Mouse (Mus musculus): ENCODE data around the gene Mrps23.
"Not testable (repeated sequence)": the region's sequence is repeated elsewhere in the genome, so short reads cannot be mapped to it uniquely, and the experiment has no call there.

Mrps23 gene

DNA sequence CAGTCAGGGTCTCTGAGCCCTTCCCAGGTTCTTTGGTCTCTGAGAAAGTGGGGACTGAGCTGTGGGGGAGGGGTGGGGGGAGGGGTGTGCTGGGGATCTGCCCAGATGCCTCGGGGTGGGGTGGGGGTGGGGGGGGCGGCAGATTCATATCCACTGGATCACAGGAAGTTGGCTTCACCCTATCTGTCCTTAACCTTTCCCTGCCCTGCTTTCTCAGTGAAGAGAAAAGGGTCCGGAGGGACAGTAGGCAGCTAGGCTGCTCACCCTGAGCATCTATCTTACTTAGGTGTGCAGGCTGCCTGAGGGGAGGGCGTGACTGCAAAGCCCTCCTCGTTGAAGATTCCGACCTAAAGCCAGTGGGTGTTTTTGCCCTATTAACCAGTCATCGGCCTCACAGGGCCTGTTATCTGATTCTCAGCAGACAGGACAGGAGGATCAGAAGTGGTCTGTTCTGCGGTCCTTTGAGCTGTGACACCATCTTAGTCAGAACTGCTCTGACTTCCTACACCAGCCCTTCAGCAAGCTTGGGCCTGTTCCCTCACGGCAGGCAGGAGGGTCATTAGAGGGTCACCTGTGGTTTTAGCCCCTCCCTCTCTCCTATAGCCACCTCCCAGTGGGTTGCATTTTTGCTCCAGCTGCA, 30.7 kb upstream of the Mrps23 start:
- DNase-seq (ENCODE audit: low spot score in 2 of 2): no peak

- no peak for DNase-seq (ENCODE audit: low spot score in 2 of 2)
Observed at GRCm38 (mm10) chr11:88180467-88180958, 23.7 kb upstream of the Mrps23 start.

DNA sequence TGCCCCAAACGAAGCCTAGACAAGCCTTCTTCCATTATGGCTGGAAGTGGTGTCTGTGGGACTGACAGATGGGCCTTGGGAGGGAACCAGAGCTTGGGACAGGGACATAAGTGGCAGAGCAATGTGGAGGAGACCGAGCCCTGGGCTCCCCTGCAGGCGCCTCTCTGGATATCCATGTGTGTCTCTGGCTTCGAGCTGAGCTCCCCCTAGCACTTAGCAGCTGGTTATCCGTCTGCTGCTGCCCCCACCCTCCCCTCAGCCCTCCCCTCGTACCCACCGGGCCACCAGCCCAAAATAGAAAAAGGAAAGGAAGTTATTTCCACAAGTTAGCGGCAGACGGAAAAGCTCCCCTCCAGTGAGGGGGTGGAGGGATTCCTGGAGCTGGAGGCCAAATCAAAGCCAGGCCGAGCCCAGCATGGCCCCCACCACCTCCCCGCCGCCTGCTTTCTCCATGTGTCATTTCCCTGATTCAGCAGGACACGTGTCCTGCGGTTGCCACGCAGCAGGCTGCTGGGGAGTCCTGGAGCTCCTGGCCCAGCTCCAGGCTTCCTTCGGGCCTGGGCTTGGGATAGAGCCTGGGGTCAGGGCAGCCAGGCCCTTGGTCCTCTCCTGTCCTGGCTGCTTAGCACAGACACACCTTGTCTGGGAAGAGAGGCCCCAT, 23.1 kb upstream of the Mrps23 start:
- DNase-seq (ENCODE audit: low spot score in 2 of 2): no peak

GRCm38 (mm10) chr11:88184632-88185180, 19.5 kb upstream of the Mrps23 start:
- no peak for DNase-seq (ENCODE audit: low spot score in 2 of 2)

DNA sequence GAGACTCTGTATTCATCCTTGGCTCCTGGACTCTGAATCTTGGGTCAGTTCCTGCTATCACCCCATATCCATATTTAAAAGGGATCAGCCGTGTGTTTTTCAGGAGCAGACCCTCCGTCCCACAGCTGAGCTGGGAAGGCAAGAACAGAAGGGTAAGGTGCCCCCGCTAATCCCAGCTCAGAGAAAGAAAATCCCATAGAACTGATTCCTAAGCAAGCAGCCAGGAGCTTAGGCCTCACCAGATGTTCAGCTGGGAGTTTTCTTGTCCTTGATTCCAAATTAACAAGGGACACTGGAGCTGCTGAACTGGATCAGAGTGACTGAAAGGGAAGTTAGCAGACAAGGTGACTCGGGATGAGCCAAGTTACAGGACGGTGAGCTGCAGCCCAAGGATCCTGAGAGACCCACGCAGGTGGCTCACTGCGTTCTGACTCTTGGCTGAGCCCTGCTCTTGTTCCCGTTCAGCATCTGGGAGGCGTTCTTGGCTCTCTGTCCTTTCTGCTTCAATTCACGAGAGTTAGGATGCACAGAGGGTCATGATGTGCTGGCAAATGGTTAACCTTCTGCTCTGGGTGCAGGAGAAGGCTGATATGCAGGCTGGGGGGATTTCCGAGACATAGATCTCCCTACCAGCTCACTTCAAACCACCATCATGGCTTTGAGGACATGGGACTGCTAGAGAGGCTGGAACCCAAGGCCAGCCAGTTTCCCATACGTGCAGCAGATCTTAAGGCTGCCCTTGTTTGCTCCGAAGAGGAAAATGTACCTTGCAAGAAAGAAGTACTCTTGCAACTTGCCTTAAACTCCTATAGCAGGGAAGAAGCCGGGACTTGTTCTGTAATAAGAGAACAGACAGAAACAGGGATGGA, 17.9 kb upstream of the Mrps23 start:
- DNase-seq (ENCODE audit: low spot score in 2 of 2): no peak

DNA sequence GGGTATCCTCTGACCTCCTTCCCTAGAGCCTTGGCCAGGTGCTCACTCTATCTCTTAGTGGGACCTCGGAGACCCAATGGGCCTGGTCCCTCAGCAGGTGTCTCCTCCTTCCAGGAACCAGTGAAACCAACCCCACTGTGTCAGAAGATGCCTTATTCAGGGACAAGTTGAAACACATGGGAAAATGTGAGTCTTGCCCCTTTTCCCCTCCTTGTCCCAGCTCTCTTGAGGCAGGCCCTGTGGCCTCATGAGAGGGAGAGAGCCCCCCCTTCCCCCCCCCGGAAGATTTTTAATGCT, 17.3 kb upstream of the Mrps23 start:
- DNase-seq (ENCODE audit: low spot score in 2 of 2): no peak

- peak; percentile 69 to 84 for DNase-seq (ENCODE audit: low spot score in 2 of 2)
Observed at GRCm38 (mm10) chr11:88187417-88188133, 16.6 kb upstream of the Mrps23 start.

DNA sequence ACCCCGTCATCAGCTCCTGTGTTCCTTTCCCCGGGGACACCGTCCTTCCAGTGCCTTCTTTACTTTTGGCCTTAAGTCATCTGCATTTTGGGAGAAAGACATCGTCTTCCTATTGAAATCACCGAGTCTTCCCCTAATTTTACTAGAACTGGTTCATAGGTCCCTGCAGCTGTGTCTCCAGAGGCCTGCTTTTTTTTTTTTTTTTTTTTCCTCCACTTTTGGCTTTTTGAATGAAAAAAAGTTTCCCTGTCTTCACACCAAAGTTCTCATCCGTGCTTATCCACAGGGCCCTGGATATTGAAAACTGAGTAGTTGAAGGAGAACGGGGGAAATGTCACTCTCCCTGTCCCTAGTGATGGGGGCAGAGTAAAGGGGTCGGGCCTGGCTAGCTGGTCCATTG, 16.0 kb upstream of the Mrps23 start:
- DNase-seq (ENCODE audit: low spot score in 2 of 2): no peak

GRCm38 (mm10) chr11:88188635-88189034, 15.6 kb upstream of the Mrps23 start:
- no peak for DNase-seq (ENCODE audit: low spot score in 2 of 2)

- DNase-seq (ENCODE audit: low spot score in 2 of 2): no peak
Observed at GRCm38 (mm10) chr11:88192595-88192994, 11.6 kb upstream of the Mrps23 start.

DNA sequence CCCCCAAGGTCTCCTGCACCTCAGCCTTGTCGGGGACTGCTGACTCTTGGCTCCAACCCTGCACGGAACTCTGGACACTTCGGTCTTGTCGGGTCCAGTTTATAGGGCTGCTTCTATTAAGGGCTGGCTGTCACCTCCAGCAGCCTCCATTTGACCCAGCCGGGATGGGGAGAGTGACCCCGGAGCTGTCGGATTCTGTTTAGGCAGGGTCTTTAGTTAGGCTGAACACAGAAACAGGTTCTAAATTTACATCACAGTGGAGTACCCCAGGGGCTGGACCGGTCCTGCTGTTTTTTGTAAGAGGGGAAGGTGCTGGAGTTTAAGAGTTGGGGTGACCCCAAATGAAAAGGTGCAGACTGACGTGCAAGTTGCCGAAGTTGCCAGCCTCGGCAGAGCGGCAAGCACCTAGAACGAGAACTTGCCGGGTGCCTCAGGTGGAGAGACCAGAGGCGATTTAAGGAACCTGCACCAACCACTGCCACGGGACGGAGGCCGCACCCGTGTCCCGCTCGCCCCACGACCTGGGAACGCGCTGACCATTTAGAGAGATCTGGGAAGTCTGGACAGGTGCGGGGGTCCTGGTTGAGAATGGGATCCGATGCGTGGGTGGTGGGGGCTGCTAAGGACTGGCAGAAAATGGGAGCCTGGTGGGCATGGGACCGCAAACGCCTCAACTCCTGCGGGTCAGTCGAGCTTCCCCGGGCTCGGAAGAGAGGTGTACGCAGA, 10.9 kb upstream of the Mrps23 start:
- DNase-seq (ENCODE audit: low spot score in 2 of 2): no peak

DNA sequence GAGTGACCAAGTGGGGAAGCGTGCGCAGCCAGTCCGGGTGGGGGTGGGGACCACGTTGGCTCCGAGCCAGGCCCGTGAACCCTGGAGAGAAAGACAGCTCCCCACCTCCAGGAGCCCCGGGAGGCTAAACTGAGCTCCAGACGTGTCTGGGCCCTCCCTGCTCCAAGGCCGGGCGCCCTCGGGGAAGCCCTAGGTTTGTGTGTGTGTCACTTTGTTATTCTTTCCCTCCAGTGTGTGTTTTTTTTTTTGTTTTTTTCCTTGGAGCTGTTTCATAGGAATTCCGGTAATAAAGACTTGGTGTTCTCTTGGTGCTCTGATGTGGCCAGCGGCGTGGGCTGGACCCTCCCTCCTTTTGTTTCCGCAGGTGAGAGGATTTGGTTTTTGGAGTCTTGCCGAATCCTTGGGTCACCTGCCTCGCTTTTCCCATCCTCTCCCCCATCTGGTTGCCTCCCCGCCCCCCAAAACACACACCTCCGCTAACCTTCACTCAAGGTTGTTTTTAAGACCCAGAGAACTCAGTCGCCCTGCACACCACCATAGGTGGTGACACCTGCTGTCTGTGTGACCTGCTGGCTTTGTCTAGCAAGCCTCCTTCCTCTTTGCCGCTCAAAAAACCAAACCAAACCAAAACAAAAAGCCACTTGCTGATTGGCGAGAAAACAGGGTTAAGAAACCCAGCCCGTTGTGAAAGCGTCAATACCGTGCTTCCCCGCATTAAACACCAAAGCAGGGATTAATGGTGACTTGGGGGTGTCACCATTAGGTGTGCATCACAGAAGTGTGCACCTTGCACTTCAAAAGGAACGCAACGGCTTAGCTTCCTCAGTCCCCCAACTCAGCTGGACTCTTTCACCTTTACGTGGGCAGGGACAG, 10.1 kb upstream of the Mrps23 start:
- DNase-seq (ENCODE audit: low spot score in 2 of 2): no peak

DNA sequence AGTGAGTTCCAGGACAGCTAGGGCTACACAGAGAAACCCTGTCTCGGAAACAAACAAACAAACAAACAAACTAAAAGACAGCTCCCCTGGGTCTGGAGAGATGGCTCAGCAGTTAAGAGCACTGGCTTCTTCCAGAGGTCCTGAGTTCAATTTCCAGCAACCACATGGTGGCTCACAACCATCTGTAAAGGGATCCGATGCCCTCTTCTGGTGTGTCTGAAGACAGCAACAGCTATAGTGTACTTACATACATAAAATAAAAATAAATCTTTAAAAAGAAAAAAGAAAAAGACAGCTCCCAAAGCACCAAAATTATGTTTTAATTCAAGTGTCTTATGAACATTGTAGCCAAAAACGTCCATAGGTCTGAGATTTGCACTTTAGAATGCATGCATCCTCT, 8.5 kb upstream of the Mrps23 start:
- not testable (repeated sequence) for DNase-seq (ENCODE audit: low spot score in 2 of 2)

- DNase-seq (ENCODE audit: low spot score in 2 of 2): peak in 1 of 2 experiments; percentile 38
Observed at GRCm38 (mm10) chr11:88197153-88197576, 7.0 kb upstream of the Mrps23 start.

DNA sequence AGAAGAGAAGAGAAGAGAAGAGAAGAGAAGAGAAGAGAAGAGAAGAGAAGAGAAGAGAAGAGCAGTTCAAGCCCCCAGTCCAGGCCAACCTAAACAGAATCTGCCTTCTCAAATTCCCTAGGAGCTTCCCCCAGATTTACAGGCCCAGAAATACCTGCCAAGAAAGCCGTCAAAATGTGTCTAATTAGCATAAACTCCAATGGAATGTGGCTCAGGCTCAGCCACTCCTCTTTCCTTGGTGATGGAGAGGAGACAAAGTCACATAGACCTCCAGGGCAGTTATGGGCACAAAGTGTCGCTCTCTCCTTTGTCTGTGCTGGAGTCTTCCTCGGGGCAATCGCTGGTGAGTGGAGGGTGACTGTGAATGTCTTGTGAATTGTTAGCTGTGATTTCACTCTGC, 6.0 kb upstream of the Mrps23 start:
- DNase-seq (ENCODE audit: low spot score in 2 of 2): no peak

- DNase-seq (ENCODE audit: low spot score in 2 of 2): no peak
Observed at GRCm38 (mm10) chr11:88201172-88201571, 3.0 kb upstream of the Mrps23 start.

DNA sequence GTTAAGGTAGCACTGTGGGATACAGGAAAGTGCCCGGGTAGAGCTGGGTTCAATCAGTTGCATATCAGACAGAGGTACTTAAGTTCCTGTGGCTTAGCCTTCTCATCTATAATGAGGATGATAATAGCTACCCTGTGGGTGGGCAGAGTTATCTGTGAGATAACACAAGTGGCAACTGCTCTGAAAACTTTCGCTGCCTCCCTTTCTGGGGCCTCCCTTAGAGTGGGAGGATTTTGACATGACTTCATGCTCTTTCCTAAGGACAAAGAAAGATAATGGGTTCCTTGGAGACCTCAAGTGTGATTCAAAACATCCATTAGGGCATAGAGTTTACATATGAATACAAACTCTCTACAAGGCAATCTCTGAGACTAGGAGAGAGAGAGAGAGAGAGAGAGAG, 2.1 kb upstream of the Mrps23 start:
- DNase-seq (ENCODE audit: low spot score in 2 of 2): no peak

DNA sequence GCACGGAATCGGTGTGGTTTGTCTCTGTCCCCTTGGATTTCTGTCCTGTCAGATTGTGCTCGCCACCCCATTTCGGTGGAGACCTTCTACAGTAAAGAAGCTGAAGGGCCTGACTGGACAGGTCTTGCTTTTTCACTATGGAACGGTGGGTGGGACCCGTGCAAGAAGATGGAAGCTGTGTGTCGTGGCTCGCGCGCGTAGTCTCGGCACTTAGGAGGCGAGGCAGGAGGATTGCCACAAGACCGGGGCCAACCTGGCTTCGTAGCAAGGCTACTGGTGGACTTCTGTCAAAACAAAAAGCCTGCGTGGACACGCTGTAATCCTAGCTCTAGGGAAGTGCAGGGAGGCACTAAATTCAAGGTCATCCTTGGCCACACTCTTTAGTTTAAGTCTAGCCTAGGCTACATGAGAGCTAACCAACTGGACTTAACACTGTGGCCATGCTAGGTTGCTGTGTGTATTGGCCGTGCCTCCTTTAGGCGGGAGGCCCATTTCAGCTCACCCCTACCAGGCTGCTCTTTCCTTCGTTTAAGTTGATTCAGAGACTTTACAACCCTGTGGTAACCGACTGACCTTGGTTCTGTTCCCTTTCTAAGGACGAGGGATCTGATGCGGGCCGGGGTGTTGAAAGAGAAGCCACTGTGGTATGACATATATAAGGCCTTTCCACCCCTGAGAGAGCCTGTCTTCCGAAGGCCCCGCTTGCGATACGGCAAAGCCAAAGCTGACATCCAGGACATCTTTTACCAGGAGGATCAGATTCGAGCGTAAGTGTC, 593 bp downstream of the Mrps23 start:
- peak in 1 of 2 experiments; percentile 69 for DNase-seq (ENCODE audit: low spot score in 2 of 2)

GRCm38 (mm10) chr11:88206576-88206975, 2.4 kb downstream of the Mrps23 start:
- not testable (repeated sequence) for DNase-seq (ENCODE audit: low spot score in 2 of 2)

Measured in spleen, postnatal 4 days (tissue).